Mouse (Mus musculus) cortical plate, adult 2 months (tissue): Measurements from ENCODE around the gene Klhl42. TPM values are rescaled to one million over a fixed set of nuclear protein-coding genes. Genes with fewer than 3 reads are reported as not detected.

Source experiments
- H3K27ac ChIP-seq: fragments of 200-500 bp; 2 replicates; pipeline ENCODE4 v1.5.1; 2012; ENCODE audit warnings: low read length, control low read depth, inconsistent platforms; ENCODE audit not compliant: insufficient read depth
- H3K4me1 ChIP-seq: fragments of 200-500 bp; 2 replicates; pipeline ENCODE4 v1.6.1; 2011; ENCODE audit warnings: low read length; ENCODE audit not compliant: control insufficient read depth, insufficient read depth
- H3K4me3 ChIP-seq: fragments of 200-500 bp; 2 replicates; pipeline ENCODE4 v1.5.1; 2011; ENCODE audit warnings: mild to moderate bottlenecking, low read length, control low read depth; ENCODE audit not compliant: insufficient read depth
- CTCF ChIP-seq: fragments of 200-500 bp; IDR thresholded peaks from 2 replicates; pipeline ENCODE4 v1.5.1; 2011; ENCODE audit warnings: mild to moderate bottlenecking, control low read depth, low read length; ENCODE audit not compliant: insufficient read depth; ENCODE audit errors: extremely low read depth
- POLR2A ChIP-seq: fragments of 200-500 bp; IDR thresholded peaks from 2 replicates; pipeline ENCODE4 v1.6.1; 2011; ENCODE audit warnings: mild to moderate bottlenecking, low read length, control low read depth; ENCODE audit not compliant: insufficient read depth; ENCODE audit errors: extremely low read depth
- polyA plus RNA-seq: library from polyadenylated mRNA; depleted of rRNA; stranded (reverse); fragments of >200 nt; gene quantifications from 2 replicates; pipeline ENCODE4 v1.2.3, GENCODE M21; 2012

Gene Klhl42
- polyA plus RNA-seq, 1 experiment: 13.6 TPM

DNA sequence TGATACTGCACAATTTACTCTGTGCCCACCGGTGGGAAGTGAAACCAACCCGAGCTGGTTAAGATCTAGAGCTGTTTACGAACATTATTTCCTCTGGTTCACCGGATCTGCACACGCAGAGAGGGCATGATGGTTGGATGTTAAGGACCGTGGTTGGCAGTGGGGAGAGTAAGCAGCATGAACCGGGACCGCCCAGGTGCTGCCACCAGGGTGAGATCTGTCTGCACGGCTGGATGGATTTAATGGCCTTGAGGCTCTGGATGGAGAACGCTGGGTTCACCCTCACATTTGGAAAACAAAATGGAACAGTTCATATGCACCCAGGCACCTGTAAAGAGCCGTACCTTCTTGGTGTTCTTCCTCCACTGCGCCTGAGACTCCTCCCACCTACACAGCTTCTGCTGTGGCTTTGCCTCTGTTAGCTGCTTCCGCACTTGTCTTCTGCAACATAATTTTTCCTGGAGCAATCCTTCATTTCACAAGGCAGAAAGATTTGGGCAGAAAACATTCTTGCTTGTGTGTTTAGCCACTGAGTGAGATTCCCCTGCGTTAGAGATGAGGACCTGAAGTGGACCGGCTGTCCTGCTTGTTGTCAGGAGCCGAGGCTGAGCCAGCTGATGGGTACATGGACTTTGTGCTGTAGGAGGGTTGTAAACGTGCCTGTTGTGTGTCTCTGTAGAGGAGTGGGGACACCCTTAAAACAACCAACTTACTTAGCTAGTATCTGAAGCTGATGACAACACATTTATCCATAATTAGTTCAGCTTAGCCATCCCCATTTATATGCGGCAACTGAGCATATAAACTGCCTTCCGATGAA is 8.5 kb downstream of the Klhl42 start:
- TF ChIP-seq POLR2A: no peak
- TF ChIP-seq CTCF: no peak
- no peak overlapping the region for H3K4me3 ChIP-seq
- H3K4me1 ChIP-seq: peaks cover 5% of the 10 kb centered on the region
- no peak overlapping the region for H3K27ac ChIP-seq

DNA sequence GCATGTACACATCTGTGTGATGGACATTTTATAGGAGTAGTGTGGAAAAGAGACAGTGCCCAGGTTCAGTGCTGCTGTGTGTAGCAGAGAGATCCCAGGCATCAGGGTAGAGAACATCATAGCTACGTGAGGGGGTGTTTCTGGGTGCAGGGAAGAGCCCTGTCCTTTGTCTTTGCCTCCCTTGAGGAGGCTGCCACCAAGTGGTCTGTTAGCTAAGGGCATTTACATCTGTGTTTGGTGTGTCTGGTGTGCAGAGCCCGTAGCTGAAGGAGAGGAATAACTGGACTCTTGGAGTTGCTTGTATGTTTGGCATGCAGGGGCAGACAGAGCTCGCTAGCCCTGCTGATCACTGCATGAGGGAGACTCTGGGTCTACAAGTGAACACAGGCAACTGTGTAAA is 11.1 kb downstream of the Klhl42 start:
- Histone ChIP-seq H3K27ac (no peak overlapping the region), H3K4me3 (no peak overlapping the region), H3K4me1 (peaks cover 3% of the 10 kb centered on the region)
- no peak for TF ChIP-seq POLR2A
- peak; percentile 36; the same call in 1 of the 2 replicates for TF ChIP-seq CTCF

DNA sequence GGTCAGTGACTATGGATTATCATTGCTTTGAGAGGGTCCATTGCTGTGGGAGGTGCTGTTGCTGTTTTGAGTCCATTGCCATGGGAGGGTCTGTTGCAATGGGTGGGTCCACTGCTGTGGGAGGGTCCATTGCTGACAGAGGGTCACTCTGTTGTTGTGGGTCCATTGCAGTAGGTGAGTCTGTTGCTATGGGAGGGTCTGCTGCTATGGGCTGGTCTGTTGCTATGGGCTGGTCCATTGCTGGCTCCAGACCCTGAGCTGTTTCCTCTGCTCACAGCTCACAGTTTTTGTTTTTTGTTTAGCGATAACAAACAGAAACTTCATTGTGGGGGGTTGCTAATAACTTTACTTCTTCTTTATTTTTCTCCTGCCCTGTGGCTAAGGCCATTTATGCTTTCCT is 14.3 kb downstream of the Klhl42 start:
- H3K4me3 ChIP-seq: no peak overlapping the region
- H3K4me1 ChIP-seq: no peaks in the 10 kb centered on the region
- TF ChIP-seq POLR2A: no peak
- TF ChIP-seq CTCF: no peak
- H3K27ac ChIP-seq: no peak overlapping the region

- no peak overlapping the region for H3K27ac ChIP-seq
- H3K4me1 ChIP-seq: no peaks in the 10 kb centered on the region
- no peak overlapping the region for H3K4me3 ChIP-seq
- TF ChIP-seq POLR2A (no peak), CTCF (no peak)
Measured at GRCm38 (mm10) chr6:147106716-147107115, 15.5 kb downstream of the Klhl42 start.

- no peak overlapping the region for H3K4me3 ChIP-seq
- H3K4me1 ChIP-seq: no peaks in the 10 kb centered on the region
- no peak overlapping the region for H3K27ac ChIP-seq
- TF ChIP-seq CTCF (no peak), POLR2A (no peak)
Measured at GRCm38 (mm10) chr6:147109283-147109682, 18.1 kb downstream of the Klhl42 start.

DNA sequence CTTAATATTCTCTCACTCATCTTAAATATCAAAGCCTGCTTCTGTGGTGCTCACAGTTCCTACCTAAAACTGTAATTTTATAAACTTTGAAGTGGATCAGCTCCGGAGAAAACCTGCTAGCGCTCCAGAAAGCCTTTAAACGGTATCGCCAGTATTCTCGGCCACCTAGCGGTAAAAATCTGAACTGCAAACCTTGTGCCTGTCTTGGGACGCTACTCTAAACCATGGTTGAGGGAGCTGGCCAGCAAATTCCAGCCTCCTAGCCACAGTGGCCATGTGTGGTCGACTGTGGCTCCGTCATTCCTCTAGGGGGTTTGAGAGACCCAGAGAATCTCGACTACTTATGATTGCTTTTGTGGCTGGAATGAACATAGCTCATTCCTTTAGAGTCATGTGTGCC is 25.4 kb downstream of the Klhl42 start:
- no peak for TF ChIP-seq POLR2A
- peak; percentile 69 for TF ChIP-seq CTCF
- no peaks in the 10 kb centered on the region for H3K4me1 ChIP-seq
- H3K27ac ChIP-seq: no peak overlapping the region
- no peak overlapping the region for H3K4me3 ChIP-seq

GRCm38 (mm10) chr6:147117764-147118163 is 26.6 kb downstream of the Klhl42 start:
- Histone ChIP-seq H3K4me1 (no peaks in the 10 kb centered on the region), H3K27ac (no peak overlapping the region), H3K4me3 (no peak overlapping the region)
- TF ChIP-seq POLR2A (no peak), CTCF (no peak)

DNA sequence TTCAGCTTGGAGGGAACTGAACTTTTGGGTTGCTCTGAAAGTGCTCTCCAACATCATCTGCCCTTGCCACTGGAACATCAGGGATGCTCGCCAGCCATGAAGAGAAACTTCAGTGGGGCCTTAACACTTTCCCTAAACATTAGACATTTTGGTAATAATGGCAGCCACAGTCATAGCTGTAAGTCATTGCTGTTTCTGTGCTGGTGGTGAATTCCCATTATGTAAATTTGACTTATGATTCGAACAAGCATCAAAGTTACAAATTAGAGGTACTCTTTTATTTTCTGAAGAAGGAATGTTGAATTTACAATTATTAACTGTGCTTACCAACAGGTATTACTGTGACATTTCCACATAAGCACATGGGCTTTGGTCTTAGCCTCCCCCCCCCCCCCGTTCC is 27.0 kb downstream of the Klhl42 start:
- H3K27ac ChIP-seq: no peak overlapping the region
- TF ChIP-seq CTCF (no peak), POLR2A (no peak)
- no peaks in the 10 kb centered on the region for H3K4me1 ChIP-seq
- no peak overlapping the region for H3K4me3 ChIP-seq

DNA sequence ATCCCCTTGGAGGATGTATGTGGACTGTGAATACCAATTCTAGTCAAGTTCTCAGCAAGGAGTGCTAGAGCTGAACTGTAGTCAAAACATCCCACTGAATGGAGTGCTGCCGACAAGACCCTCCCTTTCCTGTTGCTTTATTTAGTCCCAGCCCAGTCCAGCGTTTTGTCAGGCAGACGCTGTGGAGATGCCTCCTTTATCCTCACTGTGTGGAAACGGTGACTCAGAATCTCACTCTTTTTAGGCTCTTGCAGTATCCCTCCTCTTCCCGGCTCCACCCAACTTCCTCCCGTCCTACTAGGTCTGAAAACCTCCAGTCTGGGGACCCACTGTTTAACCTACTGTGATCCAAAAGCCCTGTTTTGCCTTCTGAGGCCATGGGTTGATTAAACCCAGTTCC is 30.1 kb downstream of the Klhl42 start:
- TF ChIP-seq POLR2A: no peak
- no peak for TF ChIP-seq CTCF
- Histone ChIP-seq H3K4me1 (no peaks in the 10 kb centered on the region), H3K27ac (no peak overlapping the region), H3K4me3 (no peak overlapping the region)

GRCm38 (mm10) chr6:147127239-147127638 is 36.1 kb downstream of the Klhl42 start:
- Histone ChIP-seq H3K27ac (no peak overlapping the region), H3K4me3 (no peak overlapping the region), H3K4me1 (no peaks in the 10 kb centered on the region)
- no peak for TF ChIP-seq CTCF
- TF ChIP-seq POLR2A: no peak
